Mouse (Mus musculus) intestine, embryonic 14.5 days (tissue): ENCODE measurements at regions not wholly inside any gene's neighbourhood (a gene's known extent, or its start where the extent isn't known, plus 50 kb on each side); places are given as distances from the start of the nearest gene placed in this dataset.

Experiments
- ATAC-seq: fragments of 200-750 bp; cut with Nextera tagmentation; replicated peaks from 2 replicates; pipeline ENCODE4 v1.8.0; 2017; ENCODE audit warnings: low read depth, moderate number of reproducible peaks, moderate TSS enrichment, moderate library complexity; ENCODE audit not compliant: low FRiP score, low TSS enrichment
- DNase-seq: peaks from one replicate; pipeline ENCODE4 v3.0.0-alpha.2; 2018; ENCODE audit warnings: low spot score
- H3K27ac ChIP-seq: fragments of 300-500 bp; sonication (generic); 2 replicates; pipeline ENCODE4 v1.5.1; 2014; ENCODE audit warnings: low read depth, mild to moderate bottlenecking, control low read depth
- H3K27me3 ChIP-seq: fragments of 300-500 bp; sonication (generic); replicated peaks from 2 replicates; pipeline ENCODE4 v1.6.1; 2014; ENCODE audit warnings: low read length, control low read depth; ENCODE audit not compliant: control insufficient read depth, insufficient read depth
- H3K36me3 ChIP-seq: fragments of 300-500 bp; sonication (generic); 2 replicates; pipeline ENCODE4 v1.6.1; 2014; ENCODE audit warnings: low read length, control low read depth; ENCODE audit not compliant: control insufficient read depth, insufficient read depth
- H3K4me1 ChIP-seq: fragments of 300-500 bp; sonication (generic); replicated peaks from 2 replicates; pipeline ENCODE4 v1.6.1; 2014; ENCODE audit warnings: low read length, control low read depth, mixed read lengths; ENCODE audit not compliant: control insufficient read depth, insufficient read depth
- H3K4me2 ChIP-seq: fragments of 300-500 bp; sonication (generic); 2 replicates; pipeline ENCODE4 v1.6.1; 2014; ENCODE audit warnings: low read length
- H3K4me3 ChIP-seq: fragments of 300-500 bp; sonication (generic); 2 replicates; pipeline ENCODE4 v1.5.1; 2014; ENCODE audit warnings: low read depth, low read length, control low read depth, mixed read lengths
- H3K9ac ChIP-seq: fragments of 300-500 bp; sonication (generic); 2 replicates; pipeline ENCODE4 v1.6.1; 2014; ENCODE audit warnings: mild to moderate bottlenecking, low read length
- H3K9me3 ChIP-seq: fragments of 300-500 bp; sonication (generic); 2 replicates; pipeline ENCODE4 v1.6.1; 2016; ENCODE audit warnings: low read length, control low read depth; ENCODE audit not compliant: control insufficient read depth
- WGBS: fragments of 180-500 bp; shearing (Covaris S2); extraction: QIAGEN DNeasy Blood & Tissue Kit; methylation state at CpG from one replicate; pipeline ENCODE4 v1.1.7; 2014; 5-methylcytosine and 5-hydroxymethylcytosine counted together

DNA sequence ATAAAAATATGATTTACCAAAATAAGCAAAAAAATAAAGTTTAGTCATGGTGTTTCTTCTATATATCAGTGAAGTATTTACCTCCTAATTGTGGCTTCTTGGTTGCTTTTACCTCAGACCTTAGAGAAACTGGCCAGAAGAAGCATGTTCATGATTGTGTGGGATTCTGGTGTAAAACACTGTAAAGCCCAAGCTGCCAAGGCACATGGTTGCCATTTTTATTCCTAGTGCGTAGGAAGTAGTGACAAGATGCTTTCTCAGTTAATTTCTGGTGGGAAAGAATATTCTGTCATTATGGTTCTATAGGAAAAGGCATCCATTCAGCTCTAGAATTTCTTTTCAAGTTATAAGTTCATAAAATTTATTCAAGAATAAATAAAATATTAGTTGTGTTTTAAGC is 805.2 kb downstream of the Olfm4 start:
- Histone ChIP-seq H3K4me1 (no peaks in the 10 kb centered on the region), H3K4me2 (no peak overlapping the region), H3K9me3 (no peaks in the 10 kb centered on the region), H3K27me3 (no peaks in the 10 kb centered on the region), H3K4me3 (no peak overlapping the region), H3K27ac (no peak overlapping the region), H3K36me3 (no peaks in the 10 kb centered on the region), H3K9ac (no peak overlapping the region)
- DNase-seq = no peak
- 84% methylated on average over 1 of the region's 1 CpGs for WGBS
- no peak for ATAC-seq

DNA sequence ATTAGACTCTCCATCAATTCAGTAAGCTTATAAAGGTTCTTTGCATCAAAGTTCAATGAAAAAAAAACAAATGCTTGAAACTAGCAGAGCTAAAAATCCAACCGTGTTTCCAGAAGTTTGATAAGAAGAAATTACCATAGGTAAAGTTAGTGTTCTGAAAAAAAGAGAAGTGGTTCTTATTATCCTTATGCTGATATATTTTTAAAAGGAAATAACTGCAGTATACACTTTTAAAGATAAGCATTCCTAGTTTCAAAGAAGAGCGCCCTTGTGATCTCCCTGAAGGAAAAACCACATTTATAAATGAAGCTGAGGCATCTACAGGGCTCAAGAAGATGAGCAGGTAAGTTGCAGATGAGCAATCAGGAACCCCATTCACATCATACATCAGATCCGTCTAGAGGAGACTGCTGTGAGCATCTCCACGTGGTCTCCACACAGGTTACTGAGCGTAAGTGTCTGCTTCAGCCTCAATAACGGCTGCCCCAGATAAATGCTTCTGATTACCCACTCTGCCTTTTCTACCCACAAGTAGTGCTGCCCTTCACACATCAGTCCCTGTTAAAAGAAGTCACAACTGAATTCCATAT is 815.6 kb downstream of the Olfm4 start:
- no peak overlapping the region for H3K9ac ChIP-seq
- WGBS = 79% methylated on average over 6 of the region's 6 CpGs
- H3K4me1 ChIP-seq = no peaks in the 10 kb centered on the region

DNA sequence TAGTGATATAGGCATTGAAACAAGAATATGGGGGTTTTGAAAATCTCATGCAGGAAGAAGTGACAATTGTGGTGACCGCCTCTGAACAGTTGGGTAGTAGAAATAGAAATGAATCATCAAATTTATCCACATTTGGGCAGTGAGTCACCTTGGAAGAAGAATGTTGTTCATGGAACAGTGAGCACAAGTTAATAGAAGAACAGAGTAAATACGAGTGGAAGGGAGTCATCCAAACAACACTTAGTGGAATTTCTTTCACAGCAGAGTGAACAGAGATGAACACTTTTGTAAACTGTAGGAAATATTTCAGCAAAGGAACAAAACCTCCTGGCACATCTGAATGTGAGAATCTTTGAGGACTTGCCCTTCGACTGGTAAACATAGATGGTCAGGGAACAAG is 846.6 kb downstream of the Olfm4 start:
- no peak for DNase-seq
- Histone ChIP-seq H3K36me3 (no peaks in the 10 kb centered on the region), H3K27me3 (no peaks in the 10 kb centered on the region), H3K4me2 (no peak overlapping the region), H3K9me3 (no peaks in the 10 kb centered on the region), H3K4me1 (no peaks in the 10 kb centered on the region), H3K4me3 (no peak overlapping the region), H3K27ac (no peak overlapping the region), H3K9ac (no peak overlapping the region)
- ATAC-seq = no peak
- 76% methylated on average over 3 of the region's 3 CpGs for WGBS

More for the DNA sequence above, 815.6 kb downstream of the Olfm4 start:
- Histone ChIP-seq H3K27ac (no peak overlapping the region), H3K36me3 (no peaks in the 10 kb centered on the region), H3K9me3 (no peaks in the 10 kb centered on the region), H3K4me3 (no peak overlapping the region), H3K4me2 (no peak overlapping the region), H3K27me3 (no peaks in the 10 kb centered on the region)
- no peak for ATAC-seq
- no peak for DNase-seq

DNA sequence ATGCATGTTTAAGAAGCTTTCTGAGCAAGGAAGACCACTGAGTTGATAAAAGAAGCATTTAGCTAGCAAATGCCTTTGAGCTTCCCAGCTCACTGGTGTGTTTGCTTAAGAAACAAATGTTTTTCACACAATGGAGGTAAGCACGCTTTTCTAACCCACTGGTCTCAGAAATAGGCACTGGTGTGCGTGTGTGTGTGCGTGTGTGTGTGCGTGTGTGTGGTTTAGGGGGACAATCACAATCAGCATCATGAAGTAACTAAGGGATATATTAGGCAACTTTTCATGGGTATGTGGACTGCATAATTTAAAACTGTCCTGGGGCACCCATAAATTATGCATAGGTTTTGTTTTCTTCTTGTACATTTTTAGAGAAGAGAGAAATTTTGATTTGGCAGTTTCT is 860.7 kb downstream of the Olfm4 start:
- no peak for ATAC-seq
- H3K9ac ChIP-seq = no peak overlapping the region
- no peaks in the 10 kb centered on the region for H3K27me3 ChIP-seq
- H3K27ac ChIP-seq = no peak overlapping the region
- H3K4me1 ChIP-seq = no peaks in the 10 kb centered on the region; the same call in 1 of the 2 replicates
- H3K4me3 ChIP-seq = no peak overlapping the region
- no peak overlapping the region for H3K4me2 ChIP-seq
- no peaks in the 10 kb centered on the region for H3K9me3 ChIP-seq
- no peaks in the 10 kb centered on the region for H3K36me3 ChIP-seq
- 86% methylated on average over 4 of the region's 4 CpGs for WGBS
- no peak for DNase-seq

DNA sequence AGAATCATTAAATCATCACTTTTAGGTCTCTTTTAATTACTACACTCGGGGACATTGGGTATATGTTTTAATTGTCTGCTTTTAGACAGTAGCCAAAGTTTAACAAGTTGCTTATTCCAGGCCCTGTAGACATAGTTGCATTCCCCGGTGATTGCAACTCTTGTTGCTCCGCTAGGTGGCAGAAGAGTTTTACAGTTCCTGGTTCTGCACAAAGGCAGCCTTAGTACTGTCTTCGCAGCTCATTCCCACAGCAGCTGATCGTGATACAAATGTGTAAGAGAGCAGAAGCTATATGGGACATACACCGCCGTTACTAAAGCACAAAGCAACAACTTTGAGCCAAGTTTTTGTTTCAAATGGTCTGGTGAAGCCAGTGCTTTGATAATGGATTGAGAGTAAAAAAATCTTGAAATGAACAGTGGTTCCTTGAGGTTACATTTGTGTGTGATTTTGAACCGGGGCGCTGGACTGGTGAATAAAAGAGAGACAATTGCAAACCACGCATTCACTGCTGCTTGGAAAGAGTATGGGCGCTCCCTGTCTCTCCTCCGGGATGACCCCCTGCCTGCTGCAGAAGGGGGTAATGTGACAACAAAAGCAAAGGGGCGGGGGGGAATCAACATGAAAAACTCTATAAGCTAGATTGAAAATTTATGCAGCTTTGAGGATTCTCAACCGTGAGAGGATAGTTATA is 861.8 kb downstream of the Olfm4 start:
- Histone ChIP-seq H3K9ac (no peak overlapping the region), H3K4me3 (no peak overlapping the region), H3K9me3 (no peaks in the 10 kb centered on the region), H3K36me3 (no peaks in the 10 kb centered on the region), H3K4me1 (no peaks in the 10 kb centered on the region; the same call in 1 of the 2 replicates), H3K4me2 (peak overlapping the region; percentile 39; the same call in 1 of the 2 replicates), H3K27ac (no peak overlapping the region), H3K27me3 (no peaks in the 10 kb centered on the region)
- 30% methylated on average over 14 of the region's 14 CpGs for WGBS
- peak; percentile 83 for DNase-seq
- ATAC-seq = peak; percentile 78

- no peak overlapping the region for H3K4me3 ChIP-seq
- no peaks in the 10 kb centered on the region for H3K27me3 ChIP-seq
- no peaks in the 10 kb centered on the region; the same call in 1 of the 2 replicates for H3K4me1 ChIP-seq
- DNase-seq = no peak
- H3K4me2 ChIP-seq = no peak overlapping the region
- no peaks in the 10 kb centered on the region for H3K9me3 ChIP-seq
- ATAC-seq = no peak
- no peaks in the 10 kb centered on the region for H3K36me3 ChIP-seq
- no peak overlapping the region for H3K27ac ChIP-seq
- WGBS = 88% methylated on average over 9 of the region's 9 CpGs
- no peak overlapping the region for H3K9ac ChIP-seq
Measured at GRCm38 (mm10) chr14:80846420-80847083, 862.7 kb downstream of the Olfm4 start.
